Mouse (Mus musculus) MEL (cell line): ENCODE measurements around the gene Masp1. TPM values are rescaled to one million over a fixed set of nuclear protein-coding genes. Genes with fewer than 3 reads are reported as not detected.

Source experiments
- DNase-seq: peaks from one replicate; pipeline ENCODE4 v3.0.0; 2011; ENCODE audit warnings: low read depth, low spot score
- H3K27ac ChIP-seq: 2 replicates; pipeline ENCODE4 v1.5.1; 2012; ENCODE audit warnings: low read depth, mild to moderate bottlenecking, control low read depth, low read length, moderate library complexity; ENCODE audit not compliant: control insufficient read depth
- H3K27me3 ChIP-seq, 2 experiments: fragments of 150-350 bp in 1 of 2; sonication (generic) in 1 of 2; 2 replicates each; pipeline ENCODE4 v1.6.1; 2012; ENCODE audit warnings: low read length in 2 of 2, mild to moderate bottlenecking in 2 of 2, improper control_type of control experiment in 1 of 2, moderate library complexity in 1 of 2; ENCODE audit not compliant: insufficient read depth in 2 of 2, control insufficient read depth in 1 of 2
- H3K36me3 ChIP-seq, 2 experiments: 2 replicates each; pipeline ENCODE4 v1.6.1; 2012 to 2014; ENCODE audit warnings: low read length in 2 of 2, improper control_type of control experiment in 1 of 2, inconsistent platforms in 1 of 2, mild to moderate bottlenecking in 1 of 2; ENCODE audit not compliant: insufficient read depth in 2 of 2, control insufficient read depth in 1 of 2
- H3K4me1 ChIP-seq, 2 experiments: fragments of 150-350 bp in 1 of 2; sonication (generic) in 1 of 2; 2 replicates each; pipeline ENCODE4 v1.6.1; 2012; ENCODE audit warnings: low read length in 2 of 2, improper control_type of control experiment in 1 of 2, mild to moderate bottlenecking in 1 of 2; ENCODE audit not compliant: insufficient read depth in 2 of 2, control insufficient read depth in 1 of 2
- H3K4me3 ChIP-seq, 2 experiments: fragments of 150-350 bp in 1 of 2; sonication (generic) in 1 of 2; 2 replicates each; pipeline ENCODE4 v1.5.1; 2012; ENCODE audit warnings: low read depth in 2 of 2, low read length in 2 of 2, mild to moderate bottlenecking in 2 of 2, moderate library complexity in 2 of 2, control low read depth in 1 of 2, improper control_type of control experiment in 1 of 2; ENCODE audit not compliant: control insufficient read depth in 1 of 2, insufficient read depth in 1 of 2
- H3K79me2 ChIP-seq: 2 replicates; pipeline ENCODE4 v1.6.1; 2012; ENCODE audit warnings: mild to moderate bottlenecking, low read length, moderate library complexity; ENCODE audit not compliant: control insufficient read depth, poor library complexity, insufficient read depth
- H3K9ac ChIP-seq: 2 replicates; pipeline ENCODE4 v1.6.1; 2012; ENCODE audit warnings: low read depth, mild to moderate bottlenecking, control low read depth, low read length, moderate library complexity; ENCODE audit not compliant: control insufficient read depth, poor library complexity, severe bottlenecking
- H3K9me3 ChIP-seq: fragments of 150-350 bp; sonication (generic); replicated peaks from 2 replicates; pipeline ENCODE4 v1.6.1; 2012; ENCODE audit warnings: mild to moderate bottlenecking, low read length, improper control_type of control experiment, moderate library complexity; ENCODE audit not compliant: insufficient read depth
- BHLHE40 ChIP-seq: IDR thresholded peaks from 2 replicates; pipeline ENCODE4 v1.6.1; 2012; ENCODE audit warnings: low read depth, mild to moderate bottlenecking, inconsistent platforms, low read length, improper control_type of control experiment, borderline replicate concordance
- CHD1 ChIP-seq: IDR thresholded peaks from 2 replicates; pipeline ENCODE4 v1.6.1; 2012; ENCODE audit warnings: low read depth, mild to moderate bottlenecking, inconsistent platforms, low read length, improper control_type of control experiment
- EP300 ChIP-seq, 2 experiments: IDR thresholded peaks; 2 replicates each; pipeline ENCODE4 v1.6.1; 2011; ENCODE audit warnings: improper control_type of control experiment in 2 of 2, low read length in 2 of 2, low read depth in 1 of 2, mild to moderate bottlenecking in 1 of 2
- ETS1 ChIP-seq: IDR thresholded peaks from 2 replicates; pipeline ENCODE4 v1.6.1; 2012; ENCODE audit warnings: low read depth, mild to moderate bottlenecking, inconsistent platforms, low read length, improper control_type of control experiment, moderate library complexity
- GATA1 ChIP-seq: IDR thresholded peaks from 2 replicates; pipeline ENCODE4 v1.6.1; 2011; ENCODE audit warnings: low read depth, low read length, improper control_type of control experiment
- HCFC1 ChIP-seq: IDR thresholded peaks from 2 replicates; pipeline ENCODE4 v1.6.1; 2012; ENCODE audit warnings: low read depth, mild to moderate bottlenecking, inconsistent platforms, low read length, improper control_type of control experiment, moderate library complexity
- JUND ChIP-seq: IDR thresholded peaks from 2 replicates; pipeline ENCODE4 v1.6.1; 2011; ENCODE audit warnings: low read depth, mild to moderate bottlenecking, improper control_type of control experiment, low read length
- KAT2A ChIP-seq: conservative IDR thresholded peaks from 2 replicates; pipeline ENCODE4 v1.6.1; 2012; ENCODE audit warnings: low read depth, low read length, improper control_type of control experiment, inconsistent platforms
- MAFK ChIP-seq: IDR thresholded peaks from 2 replicates; pipeline ENCODE4 v1.6.1; 2011; ENCODE audit warnings: low read depth, mild to moderate bottlenecking, low read length, improper control_type of control experiment, borderline replicate concordance
- MAX ChIP-seq: IDR thresholded peaks from 2 replicates; pipeline ENCODE4 v1.6.1; 2011; ENCODE audit warnings: low read length, improper control_type of control experiment
- MXI1 ChIP-seq: IDR thresholded peaks from 2 replicates; pipeline ENCODE4 v1.6.1; 2011; ENCODE audit warnings: mild to moderate bottlenecking, low read depth, low read length, improper control_type of control experiment
- MYC ChIP-seq: IDR thresholded peaks from 2 replicates; pipeline ENCODE4 v1.6.1; 2011; ENCODE audit warnings: low read depth, mild to moderate bottlenecking, low read length, improper control_type of control experiment, moderate library complexity
- NRF1 ChIP-seq: IDR thresholded peaks from 2 replicates; pipeline ENCODE4 v1.6.1; 2014; ENCODE audit warnings: low read depth, mild to moderate bottlenecking, inconsistent platforms, low read length, improper control_type of control experiment, moderate library complexity; ENCODE audit not compliant: poor library complexity, insufficient read depth, severe bottlenecking
- RAD21 ChIP-seq: IDR thresholded peaks from 2 replicates; pipeline ENCODE4 v1.6.1; 2011; ENCODE audit warnings: mild to moderate bottlenecking, low read depth, low read length, improper control_type of control experiment
- RCOR1 ChIP-seq: IDR thresholded peaks from 2 replicates; pipeline ENCODE4 v1.6.1; 2012; ENCODE audit warnings: low read depth, mild to moderate bottlenecking, inconsistent platforms, low read length, improper control_type of control experiment
- TAL1 ChIP-seq: IDR thresholded peaks from 2 replicates; pipeline ENCODE4 v1.6.1; 2012; ENCODE audit warnings: mild to moderate bottlenecking, inconsistent platforms, low read length, moderate library complexity, mixed read lengths
- TBP ChIP-seq: IDR thresholded peaks from 2 replicates; pipeline ENCODE4 v1.8.0; 2011; ENCODE audit warnings: low read depth, low read length, improper control_type of control experiment
- USF1 ChIP-seq: IDR thresholded peaks from 2 replicates; pipeline ENCODE4 v1.6.1; 2014; ENCODE audit warnings: low read depth, mild to moderate bottlenecking, inconsistent platforms, low read length, improper control_type of control experiment, moderate library complexity
- polyA plus RNA-seq, 2 experiments: library from polyadenylated mRNA; stranded (reverse) in 1 of 2; unstranded in 1 of 2; fragments of >175 nt in 1 of 2; fragments of >200 nt in 1 of 2; gene quantifications; 2 replicates each; pipeline versions ENCODE4 v1.2.1 to v1.2.4; 2012; ENCODE audit warnings: low replicate concordance in 2 of 2, low read depth in 1 of 2; ENCODE audit not compliant: insufficient read length in 2 of 2, insufficient read depth in 1 of 2, missing spikeins in 1 of 2
- total RNA-seq: library from RNA; depleted of rRNA; stranded (reverse); fragments of 300-350 nt; gene quantifications from 2 replicates; pipeline ENCODE4 v1.2.3, GENCODE M21; 2012

Masp1 gene
- total and polyA plus RNA-seq, 3 experiments, result not detected

DNA sequence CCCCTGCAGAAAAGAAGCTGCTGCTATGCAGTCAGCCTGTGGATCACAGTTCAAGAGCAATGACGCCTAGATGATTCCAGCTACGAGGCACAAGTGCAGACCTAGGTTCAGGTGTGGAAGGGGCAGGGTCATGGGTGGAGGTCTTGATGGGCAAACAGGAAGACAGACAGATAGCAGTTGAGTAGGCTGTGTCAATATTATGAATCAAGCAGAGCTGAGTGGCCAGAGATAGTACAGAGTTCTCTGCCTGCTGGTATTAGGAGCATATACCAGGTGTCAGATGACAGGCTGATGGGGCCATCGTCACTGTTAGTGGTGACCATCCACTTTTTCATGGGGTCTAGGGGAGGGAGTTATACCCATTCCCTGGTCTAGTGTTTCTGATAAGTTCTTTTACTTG, 13.1 kb upstream of the Masp1 start:
- Histone ChIP-seq H3K27me3 (no peaks in the 10 kb centered on the region), H3K9me3 (no peaks in the 10 kb centered on the region), H3K4me3 (no peak overlapping the region), H3K79me2 (no peaks in the 10 kb centered on the region)
- TF ChIP-seq GATA1 (no peak), KAT2A (no peak), MAFK (no peak), TBP (no peak), MXI1 (no peak), ETS1 (no peak), BHLHE40 (no peak), RAD21 (no peak), USF1 (no peak), EP300 (IDR thresholded peaks at IDR 0.05; ENCODE audit: low read depth in 1 of 2, low read length in 2 of 2) (no peak), RCOR1 (no peak), MYC (no peak), HCFC1 (no peak), CHD1 (no peak), JUND (no peak), TAL1 (no peak), MAX (no peak)
- TF ChIP-seq, all 39 proteins: peak for 0
- Histone ChIP-seq H3K4me1 (no peaks in the 10 kb centered on the region), H3K9ac (no peak overlapping the region), H3K36me3 (no peaks in the 10 kb centered on the region), H3K27ac (no peak overlapping the region)
- no peak for DNase-seq

- Histone ChIP-seq H3K4me1 (no peaks in the 10 kb centered on the region), H3K4me3 (no peak overlapping the region), H3K27ac (no peak overlapping the region), H3K27me3 (no peaks in the 10 kb centered on the region), H3K9ac (no peak overlapping the region), H3K36me3 (no peaks in the 10 kb centered on the region), H3K79me2 (no peaks in the 10 kb centered on the region), H3K9me3 (no peaks in the 10 kb centered on the region)
- TF ChIP-seq EP300 (IDR thresholded peaks at IDR 0.05; ENCODE audit: low read depth in 1 of 2, low read length in 2 of 2) (no peak), JUND (no peak)
- no peak for DNase-seq
Measured at GRCm38 (mm10) chr16:23529186-23529585, 8.6 kb upstream of the Masp1 start.

- H3K27ac ChIP-seq, result no peak overlapping the region
- no peak overlapping the region for H3K9ac ChIP-seq
- no peaks in the 10 kb centered on the region for H3K36me3 ChIP-seq
- TF ChIP-seq NRF1, result no peak
- H3K4me1 ChIP-seq, result no peaks in the 10 kb centered on the region
- no peaks in the 10 kb centered on the region for H3K79me2 ChIP-seq
- no peaks in the 10 kb centered on the region for H3K9me3 ChIP-seq
- no peaks in the 10 kb centered on the region; a peak in 1 of 4 replicates for H3K27me3 ChIP-seq
- DNase-seq, result no peak
- H3K4me3 ChIP-seq, result no peak overlapping the region
Measured at GRCm38 (mm10) chr16:23522081-23522480, 1.5 kb upstream of the Masp1 start.
